Mouse (Mus musculus) heart, adult 2 months (tissue): ENCODE data around the gene Adcy7.

ENCODE experiments used
- CTCF ChIP-seq: fragments of 200-600 bp; IDR thresholded peaks from 2 replicates; pipeline ENCODE4 v1.8.1; 2022; ENCODE audit warnings: antibody characterized with exemption, mild to moderate bottlenecking, moderate library complexity
- EP300 ChIP-seq: fragments of 200-500 bp; IDR thresholded peaks from 2 replicates; pipeline ENCODE4 v1.6.1; 2011; ENCODE audit warnings: low read depth, low read length, control low read depth; ENCODE audit not compliant: insufficient read depth
- POLR2A ChIP-seq: fragments of 200-500 bp; IDR thresholded peaks from 2 replicates; pipeline ENCODE4 v1.6.1; 2011; ENCODE audit warnings: mild to moderate bottlenecking, low read depth, low read length, control low read depth; ENCODE audit not compliant: insufficient read depth

DNA sequence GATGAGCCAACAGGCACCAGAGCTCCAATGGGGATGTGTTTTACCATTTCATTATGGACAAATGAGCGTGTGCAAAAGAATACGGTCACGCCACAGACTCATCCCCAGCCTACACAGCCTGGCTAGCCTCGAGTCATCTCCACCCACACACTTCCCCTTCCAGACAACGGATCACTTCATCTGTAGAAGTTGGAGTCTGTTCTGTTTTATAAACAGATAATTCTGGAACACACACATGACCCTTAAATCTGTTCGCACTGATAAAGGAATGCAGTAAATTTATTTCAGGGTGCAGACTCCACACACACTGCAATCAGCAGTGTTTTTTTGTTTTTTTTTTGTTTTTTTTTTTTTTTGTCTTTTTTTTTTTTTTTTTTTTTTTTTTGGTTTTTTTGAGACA is 7.5 kb downstream of the Adcy7 start:
- TF ChIP-seq CTCF, result no peak
- TF ChIP-seq POLR2A, result no peak
- no peak for TF ChIP-seq EP300
